Mouse (Mus musculus) embryonic fibroblast, embryonic 13.5 days (primary cell): ENCODE data around the gene Fndc8. TPM values are rescaled to one million over a fixed set of nuclear protein-coding genes. Genes with fewer than 3 reads are reported as not detected.

ENCODE experiments used
- H3K27ac ChIP-seq: 2 replicates; pipeline ENCODE4 v1.5.1; 2012; ENCODE audit warnings: low read length, control low read depth, inconsistent platforms; ENCODE audit not compliant: insufficient read depth
- H3K4me1 ChIP-seq: 2 replicates; pipeline ENCODE4 v1.6.1; 2011; ENCODE audit warnings: low read length; ENCODE audit not compliant: control insufficient read depth, insufficient read depth
- H3K4me3 ChIP-seq: 2 replicates; pipeline ENCODE4 v1.5.1; 2011; ENCODE audit warnings: mild to moderate bottlenecking, control low read depth, low read length; ENCODE audit not compliant: insufficient read depth
- CTCF ChIP-seq: IDR thresholded peaks from 2 replicates; pipeline ENCODE4 v1.5.1; 2011; ENCODE audit warnings: mild to moderate bottlenecking, control low read depth, low read length, moderate library complexity, borderline replicate concordance; ENCODE audit not compliant: insufficient read depth
- POLR2A ChIP-seq: IDR thresholded peaks from 2 replicates; pipeline ENCODE4 v1.6.1; 2011; ENCODE audit warnings: low read depth, mild to moderate bottlenecking, control low read depth, low read length, moderate library complexity
- polyA plus RNA-seq: library from polyadenylated mRNA; stranded (reverse); fragments of >200 nt; gene quantifications from 2 replicates; pipeline ENCODE4 v1.2.4, GENCODE M21; 2011; ENCODE audit warnings: low read depth; ENCODE audit not compliant: missing spikeins, insufficient read length

The Fndc8 gene
- polyA plus RNA-seq, 1 experiment, result not detected

- TF ChIP-seq POLR2A, result no peak
- no peak for TF ChIP-seq CTCF
- Histone ChIP-seq H3K27ac (no peak overlapping the region), H3K4me3 (0 out of 2 replicates have a peak overlapping the region, but pooled peaks have one; percentile 14), H3K4me1 (no peaks in the 10 kb centered on the region)
These were observed 41.3 kb downstream of the Fndc8 start for GRCm38 (mm10) chr11:82933186-82933585.

GRCm38 (mm10) chr11:82943336-82943735, 51.4 kb downstream of the Fndc8 start:
- Histone ChIP-seq H3K4me3 (no peak overlapping the region), H3K27ac (no peak overlapping the region), H3K4me1 (0 out of 2 replicates have a peak, but pooled peaks cover 6% of the 10 kb centered on the region)
- TF ChIP-seq CTCF (no peak), POLR2A (no peak)

- H3K27ac ChIP-seq, result no peak overlapping the region
- H3K4me1 ChIP-seq, result 0 out of 2 replicates have a peak, but pooled peaks cover 6% of the 10 kb centered on the region
- no peak for TF ChIP-seq POLR2A
- TF ChIP-seq CTCF, result no peak
- no peak overlapping the region for H3K4me3 ChIP-seq
These were observed 53.7 kb downstream of the Fndc8 start for GRCm38 (mm10) chr11:82945636-82946035.

GRCm38 (mm10) chr11:82947457-82947856, 55.5 kb downstream of the Fndc8 start:
- H3K4me3 ChIP-seq, result no peak overlapping the region
- H3K4me1 ChIP-seq, result 0 out of 2 replicates have a peak, but pooled peaks cover 6% of the 10 kb centered on the region
- no peak overlapping the region for H3K27ac ChIP-seq
- TF ChIP-seq CTCF, result no peak
- no peak for TF ChIP-seq POLR2A

- H3K27ac ChIP-seq, result no peak overlapping the region
- no peak for TF ChIP-seq POLR2A
- no peaks in the 10 kb centered on the region for H3K4me1 ChIP-seq
- H3K4me3 ChIP-seq, result no peak overlapping the region
These were observed 57.1 kb downstream of the Fndc8 start for GRCm38 (mm10) chr11:82949036-82949435.

Other genes starting within 250 kb of the Fndc8 start
- gene Cct6b, start 127.8 kb upstream of the Fndc8 start, polyA plus RNA-seq, result 0.28 TPM in 1 of 2 replicates, not detected in the other
- gene Zfp830, start 127.8 kb upstream of the Fndc8 start, polyA plus RNA-seq, result 13.3 and 13.6 TPM in 2 replicates
- 28.5 and 30.5 TPM in 2 replicates for gene Lig3, start 111.0 kb upstream of the Fndc8 start, polyA plus RNA-seq
- 5.7 and 6.2 TPM in 2 replicates for gene Rffl, start 20.9 kb upstream of the Fndc8 start, polyA plus RNA-seq
- 11.3 and 14.0 TPM in 2 replicates for gene Rad51d, start 1.5 kb upstream of the Fndc8 start, polyA plus RNA-seq
- 15.0 and 17.4 TPM in 2 replicates for gene Nle1, start 16.3 kb downstream of the Fndc8 start, polyA plus RNA-seq
- gene Unc45b, start 18.4 kb downstream of the Fndc8 start, polyA plus RNA-seq, result not detected in 2 replicates
- gene Slfn5, start 59.2 kb downstream of the Fndc8 start, polyA plus RNA-seq, result 1.0 and 5.1 TPM in 2 replicates
- gene Slfn9, start 99.7 kb downstream of the Fndc8 start, polyA plus RNA-seq, result 23.9 and 28.7 TPM in 2 replicates
- 2.2 and 4.2 TPM in 2 replicates for gene Slfn8, start 128.7 kb downstream of the Fndc8 start, polyA plus RNA-seq
- 7.4 and 7.7 TPM in 2 replicates for gene Slfn2, start 173.0 kb downstream of the Fndc8 start, polyA plus RNA-seq
- gene Slfn1, start 224.7 kb downstream of the Fndc8 start, polyA plus RNA-seq, result not detected in 2 replicates